Mouse (Mus musculus) lung, embryonic 16.5 days (tissue): ENCODE measurements around the gene Copz2. TPM values are rescaled to one million over a fixed set of nuclear protein-coding genes. Genes with fewer than 3 reads are reported as not detected.

Experiments used
- ATAC-seq: fragments of 200-750 bp; cut with Nextera tagmentation; 2 replicates; pipeline ENCODE4 v1.8.0; 2017; ENCODE audit warnings: low read depth, mild to moderate bottlenecking, moderate library complexity
- H3K27ac ChIP-seq: fragments of 300-500 bp; sonication (generic); 2 replicates; pipeline ENCODE4 v1.5.1; 2014; ENCODE audit warnings: mild to moderate bottlenecking, control low read depth, low read length
- H3K27me3 ChIP-seq: fragments of 300-500 bp; sonication (generic); 2 replicates; pipeline ENCODE4 v1.6.1; 2014; ENCODE audit warnings: low read depth, low read length, mixed read lengths; ENCODE audit not compliant: control insufficient read depth, insufficient read depth
- H3K36me3 ChIP-seq: fragments of 300-500 bp; sonication (generic); 2 replicates; pipeline ENCODE4 v1.6.1; 2014; ENCODE audit warnings: low read length; ENCODE audit not compliant: control insufficient read depth, insufficient read depth
- H3K4me1 ChIP-seq: fragments of 300-500 bp; sonication (generic); replicated peaks from 2 replicates; pipeline ENCODE4 v1.6.1; 2014; ENCODE audit warnings: low read length, mixed read lengths; ENCODE audit not compliant: control insufficient read depth, insufficient read depth
- H3K4me2 ChIP-seq: fragments of 300-500 bp; sonication (generic); 2 replicates; pipeline ENCODE4 v1.6.1; 2014; ENCODE audit warnings: low read depth, low read length, control low read depth
- H3K4me3 ChIP-seq: fragments of 300-500 bp; sonication (generic); 2 replicates; pipeline ENCODE4 v1.5.1; 2014; ENCODE audit warnings: mild to moderate bottlenecking, low read length, control low read depth
- H3K9ac ChIP-seq: fragments of 300-500 bp; sonication (generic); 2 replicates; pipeline ENCODE4 v1.6.1; 2014; ENCODE audit warnings: low read length, control low read depth
- H3K9me3 ChIP-seq: fragments of 300-500 bp; sonication (generic); 2 replicates; pipeline ENCODE4 v1.6.1; 2016; ENCODE audit warnings: low read length; ENCODE audit not compliant: control insufficient read depth
- WGBS: fragments of 180-500 bp; shearing (Covaris S2); extraction: QIAGEN DNeasy Blood & Tissue Kit; methylation state at CpG from one replicate; pipeline ENCODE4 v1.1.7; 2014; 5-methylcytosine and 5-hydroxymethylcytosine counted together
- polyA plus RNA-seq: library from polyadenylated mRNA; unstranded; fragments of >200 nt; fragmentation: Nextera tagmentation; extraction: Ambion mirVana; gene quantifications from 2 replicates; pipeline ENCODE4 v1.2.1, GENCODE M21; 2015

Gene Copz2
- polyA plus RNA-seq, 1 experiment from 2014 or later, result 135 TPM

DNA sequence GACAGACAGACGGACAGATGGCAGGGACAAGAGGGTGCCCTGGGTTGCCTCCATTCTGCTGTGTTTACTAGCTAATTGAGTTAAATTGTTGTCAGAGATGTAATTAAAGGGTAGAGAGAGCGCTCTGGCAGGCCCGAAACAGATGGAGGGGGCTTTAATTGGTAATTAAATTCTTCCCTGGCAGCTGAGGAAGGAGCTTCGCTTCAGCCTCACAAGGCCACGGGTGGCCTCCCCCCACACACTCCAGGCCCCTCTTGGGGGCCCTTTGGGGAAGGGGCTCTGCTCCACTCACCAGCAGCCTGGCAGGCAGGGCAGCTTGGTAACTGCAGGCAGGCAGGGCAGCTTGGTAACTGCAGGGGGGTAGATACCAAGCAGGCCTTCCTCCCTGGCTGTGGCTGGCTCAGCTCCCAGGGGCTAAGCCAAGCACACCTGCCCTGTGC lies 36.3 kb downstream of the Copz2 start:
- Histone ChIP-seq H3K9ac (no peak overlapping the region), H3K4me1 (0 out of 2 replicates have a peak, but pooled peaks cover 2% of the 10 kb centered on the region), H3K27ac (no peak overlapping the region), H3K27me3 (no peaks in the 10 kb centered on the region), H3K36me3 (no peaks in the 10 kb centered on the region), H3K9me3 (no peaks in the 10 kb centered on the region), H3K4me2 (no peak overlapping the region), H3K4me3 (no peak overlapping the region)
- 57% methylated on average over 5 of the region's 5 CpGs for WGBS
- ATAC-seq, result no peak

GRCm38 (mm10) chr11:96886942-96887546 lies 37.4 kb downstream of the Copz2 start:
- H3K36me3 ChIP-seq, result no peaks in the 10 kb centered on the region
- H3K4me3 ChIP-seq, result no peak overlapping the region
- H3K4me1 ChIP-seq, result 0 out of 2 replicates have a peak, but pooled peaks cover 2% of the 10 kb centered on the region
- no peak for ATAC-seq
- no peak overlapping the region for H3K4me2 ChIP-seq
- no peak overlapping the region for H3K9ac ChIP-seq
- H3K27ac ChIP-seq, result no peak overlapping the region
- H3K27me3 ChIP-seq, result no peaks in the 10 kb centered on the region
- no peaks in the 10 kb centered on the region for H3K9me3 ChIP-seq
- 71% methylated on average over 8 of the region's 8 CpGs for WGBS

GRCm38 (mm10) chr11:96891784-96892527 lies 42.3 kb downstream of the Copz2 start:
- H3K4me3 ChIP-seq, result no peak overlapping the region
- no peak for ATAC-seq
- no peaks in the 10 kb centered on the region for H3K36me3 ChIP-seq
- H3K9ac ChIP-seq, result no peak overlapping the region
- 25% methylated on average over 14 of the region's 14 CpGs for WGBS
- 0 out of 2 replicates have a peak, but pooled peaks cover 2% of the 10 kb centered on the region for H3K4me1 ChIP-seq
- no peak overlapping the region for H3K4me2 ChIP-seq
- no peaks in the 10 kb centered on the region for H3K9me3 ChIP-seq
- H3K27ac ChIP-seq, result no peak overlapping the region
- H3K27me3 ChIP-seq, result no peaks in the 10 kb centered on the region

DNA sequence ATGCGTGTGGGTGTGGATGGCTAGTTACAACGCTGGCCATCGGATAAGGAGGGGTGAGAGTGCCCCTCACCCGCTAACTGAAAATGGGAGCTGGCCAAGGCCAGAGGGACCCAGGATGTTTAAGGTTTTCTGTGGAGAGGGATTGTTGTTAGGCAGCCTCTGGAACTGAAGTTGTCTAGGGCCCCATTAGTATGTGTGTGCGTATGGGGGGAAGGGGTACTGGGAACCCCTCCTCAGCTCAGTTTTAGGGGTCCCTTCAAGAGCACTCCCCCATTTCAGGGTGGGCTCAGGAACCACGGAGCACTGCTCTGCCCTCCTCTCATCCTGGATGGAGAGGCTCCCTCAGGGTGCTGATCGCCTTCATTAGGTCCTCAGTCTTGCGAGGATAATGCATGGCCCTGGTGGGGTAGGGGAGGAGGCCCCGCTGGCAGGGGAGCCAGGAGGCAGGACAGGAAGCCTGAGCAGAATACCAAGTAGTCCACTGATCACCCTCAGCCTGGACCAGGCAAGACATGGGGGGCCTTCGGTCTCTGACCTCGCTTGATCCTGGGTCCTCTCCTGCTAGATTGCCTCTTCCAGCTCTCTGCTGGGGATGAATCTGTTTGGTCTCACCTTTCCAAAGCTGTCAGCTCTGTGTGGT lies 43.7 kb downstream of the Copz2 start:
- no peak overlapping the region for H3K9ac ChIP-seq
- 64% methylated on average over 11 of the region's 11 CpGs for WGBS
- no peaks in the 10 kb centered on the region for H3K27me3 ChIP-seq
- no peaks in the 10 kb centered on the region for H3K36me3 ChIP-seq
- H3K4me3 ChIP-seq, result no peak overlapping the region
- no peak overlapping the region for H3K4me2 ChIP-seq
- H3K27ac ChIP-seq, result no peak overlapping the region
- H3K9me3 ChIP-seq, result no peaks in the 10 kb centered on the region
- H3K4me1 ChIP-seq, result no peaks in the 10 kb centered on the region
- ATAC-seq, result no peak

GRCm38 (mm10) chr11:96895886-96896285 lies 46.2 kb downstream of the Copz2 start:
- 72% methylated on average over 4 of the region's 4 CpGs for WGBS
- Histone ChIP-seq H3K4me1 (no peaks in the 10 kb centered on the region), H3K9ac (no peak overlapping the region), H3K27me3 (no peaks in the 10 kb centered on the region), H3K36me3 (no peaks in the 10 kb centered on the region), H3K9me3 (no peaks in the 10 kb centered on the region), H3K27ac (no peak overlapping the region), H3K4me3 (no peak overlapping the region), H3K4me2 (no peak overlapping the region)
- no peak for ATAC-seq

DNA sequence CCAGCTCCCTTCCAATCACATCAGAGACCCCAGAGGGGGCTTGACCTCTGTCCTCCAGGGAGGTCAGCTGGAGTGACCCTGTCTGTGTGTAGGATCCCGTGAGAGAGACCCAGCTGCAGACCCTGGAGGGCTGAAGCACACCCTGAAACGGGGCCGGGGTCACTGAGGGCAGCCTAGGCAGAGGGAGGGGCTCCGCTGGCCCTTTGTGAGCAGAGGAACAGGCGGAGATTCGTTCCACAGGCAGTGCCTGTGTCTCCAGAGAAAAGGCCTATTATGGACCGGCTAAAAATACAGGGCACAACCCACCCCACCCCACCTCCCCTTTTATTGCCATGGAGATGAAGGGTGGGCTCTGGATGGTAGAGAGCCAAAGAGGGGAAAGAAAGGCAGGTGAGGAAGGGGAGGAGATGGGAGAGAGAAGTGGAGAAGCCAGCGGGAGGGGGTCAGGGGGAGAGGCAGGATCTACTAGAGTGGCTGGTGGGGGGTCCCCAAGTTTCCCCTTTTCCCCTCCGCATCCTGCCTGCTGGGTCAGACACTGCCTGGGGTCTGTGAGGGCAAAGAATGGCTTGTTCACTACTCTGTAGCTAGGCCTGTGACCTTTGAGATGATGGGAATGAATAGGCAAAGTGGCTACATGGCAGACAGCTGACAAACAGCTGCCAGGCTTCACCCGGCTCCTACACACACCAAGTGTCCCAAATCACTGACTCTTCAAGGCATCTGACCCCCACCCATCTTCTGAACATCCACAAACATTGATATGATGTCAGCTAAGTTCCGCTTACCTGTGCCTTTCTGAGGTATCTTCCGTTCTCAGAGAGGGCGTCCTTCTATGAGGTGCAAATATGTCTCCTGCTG lies 50.0 kb downstream of the Copz2 start:
- no peaks in the 10 kb centered on the region for H3K36me3 ChIP-seq
- no peaks in the 10 kb centered on the region for H3K9me3 ChIP-seq
- 37% methylated on average over 13 of the region's 13 CpGs for WGBS
- no peaks in the 10 kb centered on the region for H3K27me3 ChIP-seq
- no peak overlapping the region for H3K4me3 ChIP-seq
- peak; percentile 23; the same call in 1 of the 2 replicates for ATAC-seq
- H3K4me1 ChIP-seq, result peaks cover 7% of the 10 kb centered on the region
- no peak overlapping the region for H3K4me2 ChIP-seq
- H3K27ac ChIP-seq, result no peak overlapping the region
- H3K9ac ChIP-seq, result no peak overlapping the region

DNA sequence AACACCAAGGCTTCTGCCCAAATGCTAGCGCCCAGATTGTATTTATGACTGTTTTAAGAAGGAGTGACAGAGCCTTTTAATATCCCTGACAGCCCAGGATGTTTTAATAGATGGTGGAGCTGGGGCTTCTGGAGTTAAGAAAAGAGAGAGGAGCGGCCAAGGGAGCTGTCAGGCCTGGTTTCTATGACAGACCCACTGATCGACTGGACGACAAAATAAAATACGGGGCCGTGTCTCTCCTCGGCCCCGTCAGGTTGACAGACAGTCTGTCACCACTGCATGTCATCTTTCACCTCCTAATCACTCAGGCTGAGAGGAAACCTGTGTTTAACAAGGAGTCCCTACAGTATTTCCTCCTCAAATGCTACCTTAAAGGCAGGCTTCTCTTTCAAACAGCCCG lies 51.7 kb downstream of the Copz2 start:
- no peaks in the 10 kb centered on the region for H3K27me3 ChIP-seq
- H3K9ac ChIP-seq, result no peak overlapping the region
- WGBS, result 64% methylated on average over 9 of the region's 9 CpGs
- peaks cover 7% of the 10 kb centered on the region for H3K4me1 ChIP-seq
- H3K9me3 ChIP-seq, result no peaks in the 10 kb centered on the region
- H3K4me3 ChIP-seq, result no peak overlapping the region
- no peak overlapping the region for H3K27ac ChIP-seq
- no peak overlapping the region for H3K4me2 ChIP-seq
- ATAC-seq, result no peak
- H3K36me3 ChIP-seq, result no peaks in the 10 kb centered on the region

DNA sequence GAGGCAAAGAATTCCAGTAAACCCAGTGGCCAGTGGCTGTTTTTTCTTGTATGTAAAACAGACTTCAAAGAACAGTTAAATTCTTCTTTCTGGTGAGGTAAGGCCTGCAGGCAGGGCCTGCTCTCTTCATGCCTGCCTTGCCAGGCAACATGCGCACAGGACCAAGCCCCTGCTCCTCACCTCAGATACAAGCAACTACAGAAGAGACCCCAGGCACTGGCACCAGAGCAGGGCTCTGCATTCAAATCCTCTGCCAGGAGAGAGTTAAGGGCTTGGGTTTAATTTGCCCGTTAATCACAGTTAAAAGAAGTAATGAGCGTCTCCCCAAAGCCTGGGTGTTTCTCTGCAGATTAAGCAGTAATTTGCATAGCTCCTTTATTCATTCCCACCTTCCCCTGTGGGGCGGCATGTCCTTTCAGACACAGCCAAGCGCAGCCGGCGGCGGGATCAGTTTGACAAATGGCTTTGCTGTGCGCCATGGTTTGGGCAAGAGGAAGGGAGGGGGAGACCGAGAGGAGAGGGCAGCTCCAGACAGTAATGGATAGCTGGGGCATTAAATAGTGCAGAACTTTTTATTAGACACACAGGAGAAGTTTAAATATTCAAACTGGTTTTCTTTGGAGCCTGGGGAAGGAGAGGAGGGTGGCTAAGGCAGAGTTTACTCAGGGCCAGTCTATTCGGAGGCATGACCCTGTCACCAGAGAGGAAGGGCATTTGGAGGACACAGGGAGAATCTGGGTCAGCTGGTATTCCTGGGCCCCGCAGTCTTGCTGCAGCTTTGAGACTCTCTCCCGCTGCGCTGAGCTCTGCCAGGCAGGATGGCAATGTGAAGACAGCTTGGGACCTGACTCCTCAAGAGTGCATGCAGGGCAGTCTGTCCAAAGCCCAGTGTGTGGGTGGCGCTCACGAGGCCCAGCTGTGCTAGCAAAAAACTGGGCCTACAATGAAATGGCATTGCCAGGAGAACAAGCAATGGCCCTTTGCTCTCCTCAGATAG lies 53.3 kb downstream of the Copz2 start:
- Histone ChIP-seq H3K9ac (no peak overlapping the region; the same call in 1 of the 2 replicates), H3K4me3 (no peak overlapping the region), H3K4me1 (peaks cover 13% of the 10 kb centered on the region), H3K27me3 (no peaks in the 10 kb centered on the region), H3K27ac (0 out of 2 replicates have a peak overlapping the region, but pooled peaks have one; percentile 34), H3K9me3 (no peaks in the 10 kb centered on the region), H3K4me2 (no peak overlapping the region), H3K36me3 (0 out of 2 replicates have a peak, but pooled peaks cover 2% of the 10 kb centered on the region)
- WGBS, result 21% methylated on average over 16 of the region's 16 CpGs
- no peak for ATAC-seq
